In the genomic region with DNA sequence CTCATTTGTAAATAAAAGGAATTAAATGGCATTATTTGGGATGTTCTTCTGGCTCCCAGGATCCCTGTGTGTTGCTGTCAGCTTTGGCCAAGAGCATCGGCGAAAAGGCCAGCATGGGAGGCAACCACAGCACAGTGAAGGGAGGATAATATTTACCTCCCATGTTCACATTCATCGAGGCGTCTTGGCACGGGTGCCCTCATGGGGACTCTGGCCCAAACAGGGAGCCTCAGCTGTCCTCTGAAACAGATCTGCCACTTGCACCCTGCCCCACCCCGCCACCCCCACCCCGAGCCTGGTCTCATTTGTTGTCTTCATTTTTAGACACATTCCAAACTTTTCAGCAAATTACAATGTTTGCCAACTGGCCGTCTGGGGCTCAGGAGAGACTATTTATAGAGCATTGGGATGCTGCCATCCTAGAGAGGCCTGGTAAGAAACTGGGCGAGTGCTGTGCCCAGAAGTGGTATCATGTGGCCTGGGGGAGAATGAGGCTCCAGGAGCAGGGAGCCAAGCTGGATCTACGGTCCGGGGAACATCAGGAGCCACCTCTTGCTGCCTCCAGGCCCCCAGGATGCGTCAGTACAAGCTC, we compare ENCODE assay signal across 11 mouse cellular contexts. TPM values are rescaled to one million over a fixed set of nuclear protein-coding genes. Genes with fewer than 3 reads are reported as not detected.
DNase-seq lines count a peak whose midpoint lies in the region; ATAC-seq lines count a peak whose summit lies in the region.
"Had no signal": no experiment of that assay in that cellular context is flagged by ENCODE, and none has a peak within 500 bp of the region (broad histone marks: within the 10 kb centered on the region; RNA-seq: fewer than 3 reads in every experiment).

No protein-coding gene starts in this region.

- H3K9ac ChIP-seq in forebrain, embryonic 14.5 days (ENCODE audit: low read length): no peak overlapping the region
- no peak overlapping the region for H3K9ac ChIP-seq in forebrain, embryonic 13.5 days
- 0 out of 2 replicates have a peak overlapping the region, but pooled peaks have one; percentile 20 for H3K9ac ChIP-seq in heart, embryonic 12.5 days
- H3K9ac ChIP-seq: liver, embryonic 13.5 days; neural tube, embryonic 12.5 days had no signal

- no peak overlapping the region for H3K4me3 ChIP-seq in forebrain, embryonic 14.5 days (ENCODE audit: low read depth, low read length)
- H3K4me3 ChIP-seq in forebrain, embryonic 13.5 days: no peak overlapping the region
- no peak overlapping the region for H3K4me3 ChIP-seq in heart, embryonic 12.5 days
- H3K4me3 ChIP-seq: erythroblast, embryonic 14.5 days; liver, embryonic 13.5 days; neural tube, embryonic 12.5 days had no signal

- 84% methylated on average over 12 of the region's 12 CpGs for WGBS in forebrain, embryonic 14.5 days
- WGBS in forebrain, embryonic 13.5 days: 84% methylated on average over 12 of the region's 12 CpGs
- 71% methylated on average over 12 of the region's 12 CpGs for WGBS in heart, embryonic 12.5 days

- no peaks in the 10 kb centered on the region for H3K36me3 ChIP-seq in forebrain, embryonic 14.5 days (ENCODE audit: control insufficient read depth, insufficient read depth, low read length)
- no peaks in the 10 kb centered on the region for H3K36me3 ChIP-seq in forebrain, embryonic 13.5 days (ENCODE audit: poor library complexity, severe bottlenecking)
- no peaks in the 10 kb centered on the region for H3K36me3 ChIP-seq in heart, embryonic 12.5 days
- H3K36me3 ChIP-seq: liver, embryonic 13.5 days; neural tube, embryonic 12.5 days had no signal

- no peaks in the 10 kb centered on the region for H3K9me3 ChIP-seq in forebrain, embryonic 14.5 days (replicated peaks; ENCODE audit: control insufficient read depth, low read length)
- H3K9me3 ChIP-seq in forebrain, embryonic 13.5 days (replicated peaks): no peaks in the 10 kb centered on the region
- no peaks in the 10 kb centered on the region for H3K9me3 ChIP-seq in heart, embryonic 12.5 days (replicated peaks)
- H3K9me3 ChIP-seq: liver, embryonic 13.5 days; neural tube, embryonic 12.5 days had no signal

- no peak overlapping the region for H3K4me2 ChIP-seq in forebrain, embryonic 14.5 days (ENCODE audit: low read length)
- no peak overlapping the region for H3K4me2 ChIP-seq in forebrain, embryonic 13.5 days
- no peak overlapping the region for H3K4me2 ChIP-seq in heart, embryonic 12.5 days
- H3K4me2 ChIP-seq: liver, embryonic 13.5 days; neural tube, embryonic 12.5 days had no signal

- no peak overlapping the region for H3K27ac ChIP-seq in forebrain, embryonic 14.5 days (ENCODE audit: low read depth, low read length)
- no peak overlapping the region for H3K27ac ChIP-seq in forebrain, embryonic 13.5 days
- H3K27ac ChIP-seq in heart, embryonic 12.5 days (ENCODE audit: poor library complexity, severe bottlenecking): no peak overlapping the region
- H3K27ac ChIP-seq: liver, embryonic 13.5 days; neural tube, embryonic 12.5 days had no signal

- H3K27me3 ChIP-seq in forebrain, embryonic 14.5 days (replicated peaks; ENCODE audit: control insufficient read depth, insufficient read depth, low read length): peaks cover 4% of the 10 kb centered on the region; the same call in 1 of the 2 replicates
- peaks cover 12% of the 10 kb centered on the region for H3K27me3 ChIP-seq in forebrain, embryonic 13.5 days
- H3K27me3 ChIP-seq in heart, embryonic 12.5 days (replicated peaks): peaks cover 21% of the 10 kb centered on the region

- no peak for ATAC-seq in forebrain, embryonic 14.5 days
- no peak for ATAC-seq in forebrain, embryonic 13.5 days
- no peak for ATAC-seq in heart, embryonic 12.5 days (ENCODE audit: insufficient number of reproducible peaks, low FRiP score)

- peak; percentile 16 for DNase-seq in forebrain, embryonic 14.5 days (ENCODE audit: low spot score)
- peak; percentile 50 for DNase-seq in 3134 (ENCODE audit: extremely low read depth, insufficient read length, low spot score)
- peak; percentile 55 for DNase-seq in cerebellum, adult 9-10 months
- DNase-seq in urinary bladder, postnatal 25 days (ENCODE audit: low spot score): no peak
- no peak for DNase-seq in c-Kit-positive CD71-positive TER-119-positive erythroid progenitor cells, embryonic 14.5 days (ENCODE audit: low spot score)
- no peak for DNase-seq in ovary, postnatal 36 days (ENCODE audit: low spot score)
- DNase-seq: liver, embryonic 13.5 days had no signal

- H3K4me1 ChIP-seq in forebrain, embryonic 14.5 days (ENCODE audit: control insufficient read depth, insufficient read depth, low read length): no peaks in the 10 kb centered on the region
- H3K4me1 ChIP-seq in forebrain, embryonic 13.5 days: no peaks in the 10 kb centered on the region
- 0 out of 2 replicates have a peak, but pooled peaks cover 8% of the 10 kb centered on the region for H3K4me1 ChIP-seq in heart, embryonic 12.5 days (replicated peaks)
- H3K4me1 ChIP-seq: liver, embryonic 13.5 days; neural tube, embryonic 12.5 days had no signal

RNA-seq across cellular contexts. Expression of a gene that starts 27.3 kb away (rescaled TPM):
- polyA plus RNA-seq in forebrain, embryonic 14.5 days (2014; fragmentation: Nextera tagmentation; extraction: Ambion mirVana): 0.34 and 0.49 TPM in 2 replicates
- 0.17 and 0.30 TPM in 2 replicates for polyA plus RNA-seq in forebrain, embryonic 13.5 days (2015; fragmentation: Nextera tagmentation; extraction: Ambion mirVana)
- polyA plus RNA-seq in heart, embryonic 12.5 days (2016; fragmentation: Nextera tagmentation; extraction: Ambion mirVana): 22.7 and 24.1 TPM in 2 replicates
- polyA plus RNA-seq: erythroblast, embryonic 14.5 days had no signal

RNA-seq across cellular contexts. Expression of a gene that starts 45.4 kb away (rescaled TPM):
- not detected in 2 replicates for polyA plus RNA-seq in forebrain, embryonic 14.5 days (2014; fragmentation: Nextera tagmentation; extraction: Ambion mirVana)
- polyA plus RNA-seq in forebrain, embryonic 13.5 days (2015; fragmentation: Nextera tagmentation; extraction: Ambion mirVana): 0.14 TPM in 1 of 2 replicates, not detected in the other
- 0.77 and 1.6 TPM in 2 replicates for polyA plus RNA-seq in heart, embryonic 12.5 days (2016; fragmentation: Nextera tagmentation; extraction: Ambion mirVana)
- polyA plus RNA-seq: erythroblast, embryonic 14.5 days had no signal

Comparison
In these comparisons a context has a peak if more than half of its experiments do, and no peak if none do; other contexts are left out.
1. DNase-seq: peak in forebrain, embryonic 14.5 days (single experiment), 3134 (single experiment) and cerebellum, adult 9-10 months (single experiment); none in urinary bladder, postnatal 25 days (single experiment), c-Kit-positive CD71-positive TER-119-positive erythroid progenitor cells, embryonic 14.5 days (single experiment) and ovary, postnatal 36 days (single experiment).
2. RNA of a gene that starts 27.3 kb away (polyA plus RNA-seq): 22.7 to 24.1 TPM in heart, embryonic 12.5 days; 0.34 to 0.49 TPM in forebrain, embryonic 14.5 days and 0.17 to 0.30 TPM in forebrain, embryonic 13.5 days; every median in the first group is over 10 times any median in the second.